Mouse (Mus musculus): ENCODE measurements around the gene Dtl.

- no peak for TF ChIP-seq POLR2A (IDR thresholded peaks at IDR 0.05; ENCODE audit: borderline replicate concordance, extremely low read depth, insufficient read depth, insufficient read length, poor library complexity, severe bottlenecking)
- TF ChIP-seq CTCF (IDR thresholded peaks at IDR 0.05; ENCODE audit: borderline replicate concordance, extremely low read depth, insufficient read depth, insufficient read length), result no peak
Observed at GRCm38 (mm10) chr1:191610357-191610756, 35.0 kb upstream of the Dtl start.

Measured in brain, embryonic 14.5 days (tissue).